Mouse (Mus musculus) midbrain, embryonic 16.5 days (tissue): Measurements from ENCODE around the gene Thrb. TPM values are rescaled to one million over a fixed set of nuclear protein-coding genes. Genes with fewer than 3 reads are reported as not detected.
A peak's percentile ranks its signal among the peaks of the same experiment; 100 is the strongest.

ENCODE experiments used
- ATAC-seq: fragments of 200-750 bp; cut with Nextera tagmentation; 2 replicates; pipeline ENCODE4 v1.8.0; 2017; ENCODE audit warnings: moderate TSS enrichment
- H3K27ac ChIP-seq: fragments of 300-500 bp; sonication (generic); 2 replicates; pipeline ENCODE4 v1.5.1; 2014; ENCODE audit warnings: mild to moderate bottlenecking, low read length, mixed read lengths
- H3K27me3 ChIP-seq: fragments of 300-500 bp; sonication (generic); 2 replicates; pipeline ENCODE4 v1.6.1; 2014; ENCODE audit warnings: low read depth, low read length, mixed read lengths; ENCODE audit not compliant: control insufficient read depth, insufficient read depth
- H3K36me3 ChIP-seq: fragments of 300-500 bp; sonication (generic); 2 replicates; pipeline ENCODE4 v1.6.1; 2014; ENCODE audit warnings: mild to moderate bottlenecking, low read length, moderate library complexity, mixed read lengths; ENCODE audit not compliant: control insufficient read depth, insufficient read depth
- H3K4me1 ChIP-seq: fragments of 300-500 bp; sonication (generic); 2 replicates; pipeline ENCODE4 v1.6.1; 2014; ENCODE audit warnings: mild to moderate bottlenecking, low read length, mixed read lengths; ENCODE audit not compliant: control insufficient read depth, insufficient read depth
- H3K4me2 ChIP-seq: fragments of 300-500 bp; sonication (generic); 2 replicates; pipeline ENCODE4 v1.6.1; 2014; ENCODE audit warnings: mild to moderate bottlenecking, low read length, mixed read lengths
- H3K4me3 ChIP-seq: fragments of 300-500 bp; sonication (generic); 2 replicates; pipeline ENCODE4 v1.5.1; 2014; ENCODE audit warnings: low read depth, mild to moderate bottlenecking, low read length, moderate library complexity, mixed read lengths
- H3K9ac ChIP-seq: fragments of 300-500 bp; sonication (generic); 2 replicates; pipeline ENCODE4 v1.6.1; 2014; ENCODE audit warnings: low read depth, low read length, mixed read lengths
- H3K9me3 ChIP-seq: fragments of 300-500 bp; sonication (generic); replicated peaks from 2 replicates; pipeline ENCODE4 v1.6.1; 2014; ENCODE audit warnings: mild to moderate bottlenecking, low read length, mixed read lengths; ENCODE audit not compliant: control insufficient read depth, poor library complexity, severe bottlenecking
- WGBS: fragments of 180-500 bp; shearing (Covaris S2); extraction: QIAGEN DNeasy Blood & Tissue Kit; methylation state at CpG from one replicate; pipeline ENCODE4 v1.1.7; 2014; 5-methylcytosine and 5-hydroxymethylcytosine counted together
- polyA plus RNA-seq: library from polyadenylated mRNA; unstranded; fragments of >200 nt; fragmentation: Nextera tagmentation; extraction: Ambion mirVana; gene quantifications from 2 replicates; pipeline ENCODE4 v1.2.1, GENCODE M21; 2015

Gene Thrb
- polyA plus RNA-seq, 1 experiment from 2014 or later, result 2.9 TPM

- peaks cover 3% of the 10 kb centered on the region; the same call in 1 of the 2 replicates for H3K27me3 ChIP-seq
- peaks cover 12% of the 10 kb centered on the region for H3K4me1 ChIP-seq
- H3K9ac ChIP-seq, result peak overlapping the region; percentile 79
- ATAC-seq, result peak; percentile 94
- H3K36me3 ChIP-seq, result no peaks in the 10 kb centered on the region
- H3K9me3 ChIP-seq, result no peaks in the 10 kb centered on the region
- H3K4me2 ChIP-seq, result peak overlapping the region; percentile 89
- peak overlapping the region; percentile 87 for H3K4me3 ChIP-seq
- under 1% methylated on average over 79 of the region's 82 CpGs for WGBS
- peak overlapping the region; percentile 47; the same call in 1 of the 2 replicates for H3K27ac ChIP-seq
Measured at GRCm38 (mm10) chr14:17660329-17661099, 453 bp downstream of the Thrb start.

- Histone ChIP-seq H3K27ac (no peak overlapping the region), H3K4me3 (peak overlapping the region; percentile 87), H3K36me3 (no peaks in the 10 kb centered on the region), H3K4me2 (peak overlapping the region; percentile 89), H3K9ac (peak overlapping the region; percentile 79), H3K4me1 (peaks cover 12% of the 10 kb centered on the region), H3K9me3 (no peaks in the 10 kb centered on the region), H3K27me3 (peaks cover 3% of the 10 kb centered on the region; the same call in 1 of the 2 replicates)
- peak; percentile 66 for ATAC-seq
- under 1% methylated on average over 16 of the region's 16 CpGs for WGBS
Measured at GRCm38 (mm10) chr14:17661100-17661521, 1.1 kb downstream of the Thrb start.

GRCm38 (mm10) chr14:17662087-17662486 lies 2.0 kb downstream of the Thrb start:
- peaks cover 3% of the 10 kb centered on the region; the same call in 1 of the 2 replicates for H3K27me3 ChIP-seq
- 35% methylated on average over 5 of the region's 5 CpGs for WGBS
- H3K4me2 ChIP-seq, result no peak overlapping the region; the same call in 1 of the 2 replicates
- ATAC-seq, result no peak
- H3K4me3 ChIP-seq, result no peak overlapping the region; the same call in 1 of the 2 replicates
- no peak overlapping the region for H3K27ac ChIP-seq
- no peak overlapping the region for H3K9ac ChIP-seq
- no peaks in the 10 kb centered on the region for H3K36me3 ChIP-seq
- no peaks in the 10 kb centered on the region for H3K9me3 ChIP-seq
- peaks cover 12% of the 10 kb centered on the region for H3K4me1 ChIP-seq

GRCm38 (mm10) chr14:17674335-17674734 lies 14.3 kb downstream of the Thrb start:
- no peak overlapping the region for H3K27ac ChIP-seq
- no peaks in the 10 kb centered on the region for H3K27me3 ChIP-seq
- no peak overlapping the region for H3K9ac ChIP-seq
- no peaks in the 10 kb centered on the region for H3K9me3 ChIP-seq
- H3K4me3 ChIP-seq, result no peak overlapping the region
- no peaks in the 10 kb centered on the region for H3K4me1 ChIP-seq
- WGBS, result 92% methylated on average over 1 of the region's 1 CpGs
- H3K36me3 ChIP-seq, result no peaks in the 10 kb centered on the region
- ATAC-seq, result no peak
- no peak overlapping the region for H3K4me2 ChIP-seq

- Histone ChIP-seq H3K4me2 (no peak overlapping the region), H3K4me1 (no peaks in the 10 kb centered on the region), H3K27ac (no peak overlapping the region), H3K27me3 (no peaks in the 10 kb centered on the region), H3K4me3 (no peak overlapping the region), H3K9ac (no peak overlapping the region), H3K9me3 (no peaks in the 10 kb centered on the region), H3K36me3 (no peaks in the 10 kb centered on the region)
- no peak for ATAC-seq
- WGBS, result 96% methylated on average over 3 of the region's 3 CpGs
Measured at GRCm38 (mm10) chr14:17675214-17675613, 15.2 kb downstream of the Thrb start.

GRCm38 (mm10) chr14:17681479-17681878 lies 21.4 kb downstream of the Thrb start:
- H3K4me3 ChIP-seq, result no peak overlapping the region
- no peaks in the 10 kb centered on the region for H3K27me3 ChIP-seq
- no peak for ATAC-seq
- no peak overlapping the region for H3K9ac ChIP-seq
- no peaks in the 10 kb centered on the region for H3K9me3 ChIP-seq
- H3K4me1 ChIP-seq, result no peaks in the 10 kb centered on the region
- no peak overlapping the region for H3K4me2 ChIP-seq
- no peak overlapping the region for H3K27ac ChIP-seq
- H3K36me3 ChIP-seq, result no peaks in the 10 kb centered on the region

GRCm38 (mm10) chr14:17684881-17685280 lies 24.8 kb downstream of the Thrb start:
- Histone ChIP-seq H3K36me3 (no peaks in the 10 kb centered on the region), H3K9ac (no peak overlapping the region), H3K9me3 (no peaks in the 10 kb centered on the region), H3K27ac (no peak overlapping the region), H3K4me1 (no peaks in the 10 kb centered on the region), H3K4me2 (no peak overlapping the region), H3K27me3 (no peaks in the 10 kb centered on the region), H3K4me3 (no peak overlapping the region)
- 71% methylated on average over 1 of the region's 1 CpGs for WGBS
- ATAC-seq, result no peak

- WGBS, result 93% methylated on average over 3 of the region's 3 CpGs
- Histone ChIP-seq H3K27me3 (no peaks in the 10 kb centered on the region), H3K4me2 (no peak overlapping the region), H3K36me3 (no peaks in the 10 kb centered on the region), H3K9me3 (no peaks in the 10 kb centered on the region), H3K27ac (no peak overlapping the region), H3K9ac (no peak overlapping the region), H3K4me1 (no peaks in the 10 kb centered on the region), H3K4me3 (no peak overlapping the region)
- ATAC-seq, result no peak
Measured at GRCm38 (mm10) chr14:17685491-17685890, 25.4 kb downstream of the Thrb start.

- no peaks in the 10 kb centered on the region for H3K4me1 ChIP-seq
- H3K27me3 ChIP-seq, result no peaks in the 10 kb centered on the region
- no peaks in the 10 kb centered on the region for H3K9me3 ChIP-seq
- H3K4me3 ChIP-seq, result no peak overlapping the region
- ATAC-seq, result no peak
- no peak overlapping the region for H3K27ac ChIP-seq
- 89% methylated on average over 3 of the region's 3 CpGs for WGBS
- no peaks in the 10 kb centered on the region for H3K36me3 ChIP-seq
- no peak overlapping the region for H3K4me2 ChIP-seq
- no peak overlapping the region for H3K9ac ChIP-seq
Measured at GRCm38 (mm10) chr14:17686939-17687338, 26.9 kb downstream of the Thrb start.
